Mouse (Mus musculus) intestine, embryonic 14.5 days (tissue): ENCODE measurements around the gene Ccdc88c. TPM values are rescaled to one million over a fixed set of nuclear protein-coding genes. Genes with fewer than 3 reads are reported as not detected.

ENCODE experiments used
- ATAC-seq: fragments of 200-750 bp; cut with Nextera tagmentation; replicated peaks from 2 replicates; pipeline ENCODE4 v1.8.0; 2017; ENCODE audit warnings: low read depth, moderate number of reproducible peaks, moderate TSS enrichment, moderate library complexity; ENCODE audit not compliant: low FRiP score, low TSS enrichment
- DNase-seq: peaks from one replicate; pipeline ENCODE4 v3.0.0-alpha.2; 2018; ENCODE audit warnings: low spot score
- H3K27ac ChIP-seq: fragments of 300-500 bp; sonication (generic); 2 replicates; pipeline ENCODE4 v1.5.1; 2014; ENCODE audit warnings: low read depth, mild to moderate bottlenecking, control low read depth
- H3K27me3 ChIP-seq: fragments of 300-500 bp; sonication (generic); replicated peaks from 2 replicates; pipeline ENCODE4 v1.6.1; 2014; ENCODE audit warnings: low read length, control low read depth; ENCODE audit not compliant: control insufficient read depth, insufficient read depth
- H3K36me3 ChIP-seq: fragments of 300-500 bp; sonication (generic); 2 replicates; pipeline ENCODE4 v1.6.1; 2014; ENCODE audit warnings: low read length, control low read depth; ENCODE audit not compliant: control insufficient read depth, insufficient read depth
- H3K4me1 ChIP-seq: fragments of 300-500 bp; sonication (generic); replicated peaks from 2 replicates; pipeline ENCODE4 v1.6.1; 2014; ENCODE audit warnings: low read length, control low read depth, mixed read lengths; ENCODE audit not compliant: control insufficient read depth, insufficient read depth
- H3K4me2 ChIP-seq: fragments of 300-500 bp; sonication (generic); 2 replicates; pipeline ENCODE4 v1.6.1; 2014; ENCODE audit warnings: low read length
- H3K4me3 ChIP-seq: fragments of 300-500 bp; sonication (generic); 2 replicates; pipeline ENCODE4 v1.5.1; 2014; ENCODE audit warnings: low read depth, low read length, control low read depth, mixed read lengths
- H3K9ac ChIP-seq: fragments of 300-500 bp; sonication (generic); 2 replicates; pipeline ENCODE4 v1.6.1; 2014; ENCODE audit warnings: mild to moderate bottlenecking, low read length
- H3K9me3 ChIP-seq: fragments of 300-500 bp; sonication (generic); 2 replicates; pipeline ENCODE4 v1.6.1; 2016; ENCODE audit warnings: low read length, control low read depth; ENCODE audit not compliant: control insufficient read depth
- WGBS: fragments of 180-500 bp; shearing (Covaris S2); extraction: QIAGEN DNeasy Blood & Tissue Kit; methylation state at CpG from one replicate; pipeline ENCODE4 v1.1.7; 2014; 5-methylcytosine and 5-hydroxymethylcytosine counted together
- polyA plus RNA-seq: library from polyadenylated mRNA; unstranded; fragments of >200 nt; fragmentation: Nextera tagmentation; extraction: Ambion mirVana; gene quantifications from 2 replicates; pipeline ENCODE4 v1.2.1, GENCODE M21; 2014

Ccdc88c gene
- polyA plus RNA-seq, 1 experiment from 2014 or later: 15.2 TPM

GRCm38 (mm10) chr12:100979616-100980015 is 49.2 kb downstream of the Ccdc88c start:
- peak overlapping the region; percentile 22; the same call in 1 of the 2 replicates for H3K27ac ChIP-seq
- peaks cover 27% of the 10 kb centered on the region for H3K4me1 ChIP-seq
- DNase-seq (no peak), ATAC-seq (no peak)
- H3K4me3 ChIP-seq: no peak overlapping the region
- H3K4me2 ChIP-seq: no peak overlapping the region
- 85% methylated on average over 5 of the region's 5 CpGs for WGBS
- H3K9me3 ChIP-seq: no peaks in the 10 kb centered on the region
- no peak overlapping the region for H3K9ac ChIP-seq
- no peaks in the 10 kb centered on the region for H3K36me3 ChIP-seq
- no peaks in the 10 kb centered on the region for H3K27me3 ChIP-seq

GRCm38 (mm10) chr12:100977958-100978725 is 50.7 kb downstream of the Ccdc88c start:
- Histone ChIP-seq H3K4me2 (no peak overlapping the region), H3K4me3 (no peak overlapping the region), H3K27me3 (no peaks in the 10 kb centered on the region), H3K9ac (no peak overlapping the region), H3K36me3 (no peaks in the 10 kb centered on the region), H3K27ac (no peak overlapping the region), H3K4me1 (peaks cover 27% of the 10 kb centered on the region), H3K9me3 (no peaks in the 10 kb centered on the region)
- 54% methylated on average over 15 of the region's 15 CpGs for WGBS
- no peak for DNase-seq
- no peak for ATAC-seq

- H3K4me2 ChIP-seq: no peak overlapping the region
- H3K4me3 ChIP-seq: no peak overlapping the region
- H3K27ac ChIP-seq: no peak overlapping the region
- no peak for DNase-seq
- no peaks in the 10 kb centered on the region for H3K36me3 ChIP-seq
- H3K27me3 ChIP-seq: no peaks in the 10 kb centered on the region
- no peak overlapping the region for H3K9ac ChIP-seq
- H3K4me1 ChIP-seq: peaks cover 27% of the 10 kb centered on the region
- H3K9me3 ChIP-seq: no peaks in the 10 kb centered on the region
- no peak for ATAC-seq
Measured at GRCm38 (mm10) chr12:100977551-100977950, 51.3 kb downstream of the Ccdc88c start.

GRCm38 (mm10) chr12:100969808-100970207 is 59.0 kb downstream of the Ccdc88c start:
- Histone ChIP-seq H3K9ac (no peak overlapping the region), H3K4me3 (no peak overlapping the region), H3K9me3 (no peaks in the 10 kb centered on the region), H3K27me3 (no peaks in the 10 kb centered on the region), H3K36me3 (no peaks in the 10 kb centered on the region), H3K27ac (peak overlapping the region; percentile 41), H3K4me1 (no peaks in the 10 kb centered on the region; the same call in 1 of the 2 replicates), H3K4me2 (no peak overlapping the region)
- DNase-seq (no peak), ATAC-seq (no peak)
- WGBS: 45% methylated on average over 7 of the region's 7 CpGs

GRCm38 (mm10) chr12:100967383-100967782 is 61.5 kb downstream of the Ccdc88c start:
- H3K9me3 ChIP-seq: no peaks in the 10 kb centered on the region
- H3K9ac ChIP-seq: no peak overlapping the region
- H3K27me3 ChIP-seq: no peaks in the 10 kb centered on the region
- H3K27ac ChIP-seq: no peak overlapping the region
- no peaks in the 10 kb centered on the region for H3K36me3 ChIP-seq
- WGBS: 90% methylated on average over 12 of the region's 12 CpGs
- no peak overlapping the region for H3K4me2 ChIP-seq
- ATAC-seq: no peak
- no peak for DNase-seq
- no peak overlapping the region for H3K4me3 ChIP-seq
- no peaks in the 10 kb centered on the region; the same call in 1 of the 2 replicates for H3K4me1 ChIP-seq

- Histone ChIP-seq H3K4me2 (no peak overlapping the region), H3K4me3 (no peak overlapping the region), H3K27me3 (no peaks in the 10 kb centered on the region), H3K9me3 (no peaks in the 10 kb centered on the region), H3K4me1 (no peaks in the 10 kb centered on the region; the same call in 1 of the 2 replicates), H3K9ac (no peak overlapping the region), H3K27ac (no peak overlapping the region), H3K36me3 (no peaks in the 10 kb centered on the region)
- DNase-seq (no peak), ATAC-seq (no peak)
- WGBS: 67% methylated on average over 9 of the region's 9 CpGs
Measured at GRCm38 (mm10) chr12:100966253-100966652, 62.6 kb downstream of the Ccdc88c start.

- DNase-seq (no peak), ATAC-seq (no peak)
- H3K27ac ChIP-seq: no peak overlapping the region
- H3K4me1 ChIP-seq: no peaks in the 10 kb centered on the region; the same call in 1 of the 2 replicates
- no peak overlapping the region for H3K4me3 ChIP-seq
- no peak overlapping the region for H3K4me2 ChIP-seq
- no peaks in the 10 kb centered on the region for H3K27me3 ChIP-seq
- no peaks in the 10 kb centered on the region for H3K36me3 ChIP-seq
- 81% methylated on average over 3 of the region's 3 CpGs for WGBS
- H3K9me3 ChIP-seq: no peaks in the 10 kb centered on the region
- H3K9ac ChIP-seq: no peak overlapping the region
Measured at GRCm38 (mm10) chr12:100965298-100965697, 63.6 kb downstream of the Ccdc88c start.

GRCm38 (mm10) chr12:100958621-100959592 is 69.9 kb downstream of the Ccdc88c start:
- Histone ChIP-seq H3K4me3 (no peak overlapping the region), H3K4me2 (no peak overlapping the region), H3K36me3 (no peaks in the 10 kb centered on the region), H3K27ac (no peak overlapping the region), H3K4me1 (no peaks in the 10 kb centered on the region), H3K27me3 (no peaks in the 10 kb centered on the region), H3K9me3 (no peaks in the 10 kb centered on the region), H3K9ac (no peak overlapping the region)
- 74% methylated on average over 15 of the region's 15 CpGs for WGBS
- ATAC-seq (no peak), DNase-seq (no peak)
